Mouse (Mus musculus): ENCODE results near the gene Pcnx2. TPM values are rescaled to one million over a fixed set of nuclear protein-coding genes. Genes with fewer than 3 reads are reported as not detected.

Gene Pcnx2
- total and polyA plus RNA-seq, 3 experiments: 0.16 TPM; not detected in 2

DNA sequence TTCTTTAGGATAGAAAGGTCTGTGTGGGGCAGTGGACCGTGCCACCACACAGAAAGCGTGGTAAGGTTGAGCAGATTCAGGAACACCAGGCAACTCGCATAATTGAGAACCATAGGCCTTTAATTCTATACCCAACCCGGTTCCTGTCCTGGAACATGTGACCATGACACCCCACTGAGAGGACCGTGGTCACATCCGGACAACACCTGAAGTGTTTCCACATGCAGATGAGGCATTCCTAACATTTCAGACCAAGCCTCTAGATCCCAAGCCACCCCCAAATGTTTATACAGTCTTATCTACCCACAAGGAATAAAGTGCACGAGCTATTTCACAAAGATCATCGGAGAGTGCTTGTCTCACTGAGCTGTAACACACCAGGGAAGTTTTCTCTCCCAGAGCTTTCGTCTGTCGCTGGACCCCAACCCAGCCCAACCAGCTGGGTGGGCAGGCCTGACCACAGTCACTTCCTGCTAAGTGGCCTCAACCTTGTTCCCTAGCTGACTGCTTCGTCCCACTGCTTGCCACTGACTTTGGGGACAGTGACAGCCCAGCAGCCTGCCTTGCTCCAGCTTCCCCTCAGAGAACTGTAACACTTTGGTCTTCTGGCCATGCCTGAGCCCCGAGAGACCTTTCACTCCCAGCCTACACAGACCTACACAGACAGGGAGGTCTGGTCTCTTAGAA is 120.5 kb downstream of the Pcnx2 start:
- DNase-seq (ENCODE audit: low spot score) (no peak), ATAC-seq (ENCODE audit: extremely low read depth, insufficient number of reproducible peaks, low FRiP score, poor library complexity, severe bottlenecking) (no peak)
- Histone ChIP-seq H3K4me1 (ENCODE audit: insufficient read depth, low read depth, low read length) (no peaks in the 10 kb centered on the region), H3K36me3 (replicated peaks) (no peaks in the 10 kb centered on the region), H3K4me3 (ENCODE audit: low read depth, low read length) (no peak overlapping the region), H3K9me3 (replicated peaks) (peaks cover 93% of the 10 kb centered on the region), H3K27me3 (ENCODE audit: insufficient read depth, low read length) (no peaks in the 10 kb centered on the region)
- no peak for TF ChIP-seq GATA1 (IDR thresholded peaks at IDR 0.05; ENCODE audit: borderline replicate concordance, low read length)

DNA sequence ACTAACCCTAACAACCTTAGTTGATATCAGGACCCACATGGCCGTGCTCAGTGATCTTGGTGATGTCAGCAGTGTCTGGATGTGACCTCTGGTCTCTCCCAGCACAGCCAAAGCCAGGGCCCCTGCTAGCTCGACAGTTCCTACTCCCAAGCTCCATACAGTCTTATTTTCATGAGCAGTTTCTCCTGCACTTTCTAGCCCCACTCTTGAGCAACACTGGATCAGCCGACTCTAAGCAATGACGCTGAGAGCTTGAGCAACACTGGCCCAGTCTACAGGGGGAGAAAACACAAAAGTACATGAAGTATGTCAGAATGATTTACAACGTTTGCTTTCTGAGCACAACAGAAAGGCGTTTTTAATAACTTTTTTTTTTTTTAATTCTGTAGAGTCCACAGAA is 121.3 kb downstream of the Pcnx2 start:
- no peaks in the 10 kb centered on the region for H3K4me1 ChIP-seq (ENCODE audit: insufficient read depth, low read depth, low read length)
- H3K9me3 ChIP-seq (replicated peaks): peaks cover 93% of the 10 kb centered on the region
- DNase-seq (ENCODE audit: low spot score) (no peak), ATAC-seq (ENCODE audit: extremely low read depth, insufficient number of reproducible peaks, low FRiP score, poor library complexity, severe bottlenecking) (no peak)
- no peaks in the 10 kb centered on the region for H3K27me3 ChIP-seq (ENCODE audit: insufficient read depth, low read length)
- no peak overlapping the region for H3K4me3 ChIP-seq (ENCODE audit: low read depth, low read length)
- no peaks in the 10 kb centered on the region for H3K36me3 ChIP-seq (replicated peaks)
- TF ChIP-seq GATA1 (IDR thresholded peaks at IDR 0.05; ENCODE audit: borderline replicate concordance, low read length): no peak
- TF ChIP-seq CTCF (IDR thresholded peaks at IDR 0.05; ENCODE audit: low read depth, low read length): no peak
- no peak for TF ChIP-seq GATA2 (IDR thresholded peaks at IDR 0.05; ENCODE audit: borderline replicate concordance, low read depth, low read length)
- TF ChIP-seq TAL1 (conservative IDR thresholded peaks at IDR 0.05; ENCODE audit: low read depth, low read length): no peak

- DNase-seq (ENCODE audit: low spot score) (no peak), ATAC-seq (ENCODE audit: extremely low read depth, insufficient number of reproducible peaks, low FRiP score, poor library complexity, severe bottlenecking) (no peak)
- no peaks in the 10 kb centered on the region for H3K27me3 ChIP-seq (ENCODE audit: insufficient read depth, low read length)
- no peak for TF ChIP-seq POLR2AphosphoS5 (IDR thresholded peaks at IDR 0.05; ENCODE audit: insufficient replicate concordance, low read depth, low read length)
- no peak for TF ChIP-seq GATA2 (IDR thresholded peaks at IDR 0.05; ENCODE audit: borderline replicate concordance, low read depth, low read length)
- TF ChIP-seq CTCF (IDR thresholded peaks at IDR 0.05; ENCODE audit: low read depth, low read length): no peak
- TF ChIP-seq TAL1 (conservative IDR thresholded peaks at IDR 0.05; ENCODE audit: low read depth, low read length): no peak
- TF ChIP-seq GATA1 (IDR thresholded peaks at IDR 0.05; ENCODE audit: borderline replicate concordance, low read length): no peak
- H3K4me3 ChIP-seq (ENCODE audit: low read depth, low read length): no peak overlapping the region
- H3K9me3 ChIP-seq (replicated peaks): peaks cover 91% of the 10 kb centered on the region
- no peaks in the 10 kb centered on the region for H3K36me3 ChIP-seq (replicated peaks)
- no peaks in the 10 kb centered on the region for H3K4me1 ChIP-seq (ENCODE audit: insufficient read depth, low read depth, low read length)
Observed at GRCm38 (mm10) chr8:125776314-125776713, 121.8 kb downstream of the Pcnx2 start.

DNA sequence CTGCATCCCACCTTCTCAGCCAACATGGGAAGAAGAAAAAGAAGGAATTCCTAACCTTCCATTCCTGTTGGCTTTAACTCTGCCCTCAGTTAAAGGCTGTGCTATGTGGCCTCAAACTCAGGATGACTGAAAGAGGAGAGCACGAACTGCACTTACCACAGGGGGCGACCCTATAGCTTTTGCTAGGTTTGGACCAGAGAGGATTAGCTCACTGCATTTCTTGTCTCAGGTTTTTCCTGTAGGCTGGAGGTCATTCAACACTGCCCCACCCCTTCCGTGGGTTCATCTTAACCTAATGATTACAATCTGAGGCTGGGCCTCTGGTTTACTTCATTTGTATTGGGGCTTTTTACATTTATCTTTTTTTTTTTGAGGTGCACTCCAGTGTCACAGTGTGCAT is 123.1 kb downstream of the Pcnx2 start:
- H3K4me1 ChIP-seq (ENCODE audit: insufficient read depth, low read depth, low read length): no peaks in the 10 kb centered on the region
- no peak overlapping the region for H3K4me3 ChIP-seq (ENCODE audit: low read depth, low read length)
- DNase-seq (ENCODE audit: low spot score): no peak
- TF ChIP-seq CTCF (IDR thresholded peaks at IDR 0.05; ENCODE audit: low read depth, low read length) (no peak), POLR2AphosphoS5 (IDR thresholded peaks at IDR 0.05; ENCODE audit: insufficient replicate concordance, low read depth, low read length) (no peak), TAL1 (conservative IDR thresholded peaks at IDR 0.05; ENCODE audit: low read depth, low read length) (no peak), GATA2 (IDR thresholded peaks at IDR 0.05; ENCODE audit: borderline replicate concordance, low read depth, low read length) (no peak), GATA1 (IDR thresholded peaks at IDR 0.05; ENCODE audit: borderline replicate concordance, low read length) (no peak)
- no peaks in the 10 kb centered on the region for H3K36me3 ChIP-seq (replicated peaks)
- H3K9me3 ChIP-seq (replicated peaks): peaks cover 86% of the 10 kb centered on the region
- no peak for ATAC-seq (ENCODE audit: extremely low read depth, insufficient number of reproducible peaks, low FRiP score, poor library complexity, severe bottlenecking)
- no peaks in the 10 kb centered on the region for H3K27me3 ChIP-seq (ENCODE audit: insufficient read depth, low read length)

- Histone ChIP-seq H3K4me1 (ENCODE audit: insufficient read depth, low read depth, low read length) (no peaks in the 10 kb centered on the region), H3K27me3 (ENCODE audit: insufficient read depth, low read length) (no peaks in the 10 kb centered on the region), H3K4me3 (ENCODE audit: low read depth, low read length) (peak overlapping the region; percentile 51; the same call in 1 of the 2 replicates), H3K36me3 (replicated peaks) (no peaks in the 10 kb centered on the region), H3K9me3 (replicated peaks) (peaks cover 84% of the 10 kb centered on the region)
- ATAC-seq (ENCODE audit: extremely low read depth, insufficient number of reproducible peaks, low FRiP score, poor library complexity, severe bottlenecking) (no peak), DNase-seq (ENCODE audit: low spot score) (no peak)
- TF ChIP-seq CTCF (IDR thresholded peaks at IDR 0.05; ENCODE audit: low read depth, low read length) (no peak), GATA1 (IDR thresholded peaks at IDR 0.05; ENCODE audit: borderline replicate concordance, low read length) (no peak), TAL1 (conservative IDR thresholded peaks at IDR 0.05; ENCODE audit: low read depth, low read length) (no peak), GATA2 (IDR thresholded peaks at IDR 0.05; ENCODE audit: borderline replicate concordance, low read depth, low read length) (no peak), POLR2AphosphoS5 (IDR thresholded peaks at IDR 0.05; ENCODE audit: insufficient replicate concordance, low read depth, low read length) (no peak)
Observed at GRCm38 (mm10) chr8:125773281-125773803, 124.8 kb downstream of the Pcnx2 start.

GRCm38 (mm10) chr8:125772300-125772699 is 125.8 kb downstream of the Pcnx2 start:
- ATAC-seq (ENCODE audit: extremely low read depth, insufficient number of reproducible peaks, low FRiP score, poor library complexity, severe bottlenecking): no peak

DNA sequence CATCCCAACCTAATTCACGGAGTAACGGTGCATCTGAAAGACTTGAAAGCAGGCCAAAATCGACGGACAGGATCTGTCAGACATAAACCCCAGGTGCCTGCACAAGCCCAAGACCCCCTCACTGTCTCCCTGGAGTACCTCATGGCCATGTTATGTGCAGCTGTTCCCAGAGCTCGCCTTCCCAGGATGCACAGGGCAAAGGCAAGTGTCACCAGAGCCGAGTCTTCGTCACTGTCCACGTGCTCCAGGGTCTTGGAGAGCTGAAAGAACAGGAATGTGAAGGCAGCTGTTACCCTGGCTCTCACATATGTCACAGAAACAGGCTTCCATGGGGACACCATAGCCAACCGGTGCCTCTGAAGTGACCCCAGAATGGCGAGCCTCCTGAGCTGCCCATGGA is 130.0 kb downstream of the Pcnx2 start:
- no peaks in the 10 kb centered on the region for H3K27me3 ChIP-seq (ENCODE audit: insufficient read depth, low read length)
- no peak overlapping the region for H3K4me3 ChIP-seq (ENCODE audit: low read depth, low read length)
- DNase-seq (ENCODE audit: low spot score) (no peak), ATAC-seq (ENCODE audit: extremely low read depth, insufficient number of reproducible peaks, low FRiP score, poor library complexity, severe bottlenecking) (no peak)
- no peaks in the 10 kb centered on the region for H3K4me1 ChIP-seq (ENCODE audit: insufficient read depth, low read depth, low read length)
- H3K36me3 ChIP-seq (replicated peaks): no peaks in the 10 kb centered on the region
- H3K9me3 ChIP-seq (replicated peaks): peaks cover 89% of the 10 kb centered on the region
- no peak for TF ChIP-seq GATA2 (IDR thresholded peaks at IDR 0.05; ENCODE audit: borderline replicate concordance, low read depth, low read length)
- no peak for TF ChIP-seq CTCF (IDR thresholded peaks at IDR 0.05; ENCODE audit: low read depth, low read length)

More at GRCm38 (mm10) chr8:125772300-125772699, 125.8 kb downstream of the Pcnx2 start:
- H3K9me3 ChIP-seq (replicated peaks): peaks cover 84% of the 10 kb centered on the region
- no peak overlapping the region for H3K4me3 ChIP-seq (ENCODE audit: low read depth, low read length)
- H3K36me3 ChIP-seq (replicated peaks): no peaks in the 10 kb centered on the region
- H3K4me1 ChIP-seq (ENCODE audit: insufficient read depth, low read depth, low read length): no peaks in the 10 kb centered on the region
- TF ChIP-seq GATA2 (IDR thresholded peaks at IDR 0.05; ENCODE audit: borderline replicate concordance, low read depth, low read length): no peak
- H3K27me3 ChIP-seq (ENCODE audit: insufficient read depth, low read length): no peaks in the 10 kb centered on the region
- DNase-seq (ENCODE audit: low spot score): no peak

Data from G1E (cell line).